Mouse (Mus musculus) C2C12 (cell line): Measurements from ENCODE around the gene P4htm. TPM values are rescaled to one million over a fixed set of nuclear protein-coding genes. Genes with fewer than 3 reads are reported as not detected.

ENCODE experiments used
- H3K27me3 ChIP-seq: one replicate; pipeline ENCODE4 v1.6.1; 2011; ENCODE audit not compliant: control insufficient read depth, insufficient read depth, insufficient read length
- H3K36me3 ChIP-seq: one replicate; pipeline ENCODE4 v1.6.1; 2011; ENCODE audit not compliant: control insufficient read depth, insufficient read depth
- H3K4me3 ChIP-seq: one replicate; pipeline ENCODE4 v1.5.1; 2011; ENCODE audit warnings: mild to moderate bottlenecking, control low read depth; ENCODE audit not compliant: poor library complexity, insufficient read depth, severe bottlenecking
- H3K79me2 ChIP-seq: one replicate; pipeline ENCODE4 v1.6.1; 2011; ENCODE audit not compliant: control insufficient read depth, insufficient read depth
- H3K79me3 ChIP-seq: one replicate; pipeline ENCODE4 v1.6.1; 2011; ENCODE audit warnings: low read depth, control low read depth
- H3ac ChIP-seq: one replicate; pipeline ENCODE3; 2011; ENCODE audit warnings: low read depth; ENCODE audit not compliant: control insufficient read depth, insufficient read length
- CEBPB ChIP-seq: IDR thresholded peaks from one replicate; pipeline ENCODE4 v1.6.1; 2011; ENCODE audit warnings: low read depth, mild to moderate bottlenecking, control low read depth, moderate library complexity
- CTCF ChIP-seq: IDR thresholded peaks from one replicate; pipeline ENCODE4 v1.5.1; 2011; ENCODE audit not compliant: control insufficient read depth, insufficient read depth, insufficient read length
- FOSL1 ChIP-seq: IDR thresholded peaks from one replicate; pipeline ENCODE4 v1.8.0; 2011; ENCODE audit warnings: mild to moderate bottlenecking, low read length; ENCODE audit not compliant: poor library complexity, insufficient read depth, severe bottlenecking
- MAX ChIP-seq: IDR thresholded peaks from one replicate; pipeline ENCODE4 v1.6.1; 2011; ENCODE audit warnings: mild to moderate bottlenecking, control low read depth
- MYOD1 ChIP-seq: IDR thresholded peaks from one replicate; pipeline ENCODE4 v1.6.1; 2011; ENCODE audit warnings: low read depth; ENCODE audit not compliant: control insufficient read depth, insufficient read length
- MYOG ChIP-seq: IDR thresholded peaks from one replicate; pipeline ENCODE4 v1.6.1; 2011; ENCODE audit not compliant: control insufficient read depth, insufficient read length; ENCODE audit errors: extremely low read depth
- USF1 ChIP-seq: IDR thresholded peaks from one replicate; pipeline ENCODE4 v1.6.1; 2011; ENCODE audit warnings: low read depth, mild to moderate bottlenecking, control low read depth, moderate library complexity
- polyA plus RNA-seq: library from polyadenylated mRNA; unstranded; fragments of >200 nt; fragmentation: generic; extraction: Trizol; gene quantifications from one replicate; pipeline ENCODE4 v1.2.1, GENCODE M21; 2012; ENCODE audit warnings: missing spikeins

Gene P4htm
- polyA plus RNA-seq, 1 experiment, result 1.3 TPM

- Histone ChIP-seq H3K27me3 (no peaks in the 10 kb centered on the region), H3K79me3 (peaks cover 3% of the 10 kb centered on the region), H3ac (no peak overlapping the region), H3K4me3 (no peak overlapping the region), H3K79me2 (peaks cover 13% of the 10 kb centered on the region), H3K36me3 (peaks cover 14% of the 10 kb centered on the region)
- TF ChIP-seq MAX (no peak), MYOD1 (no peak), USF1 (no peak), MYOG (no peak), FOSL1 (no peak), CEBPB (no peak), CTCF (no peak)
Measured at GRCm38 (mm10) chr9:108575321-108576297, 21.9 kb downstream of the P4htm start.

- Histone ChIP-seq H3K79me2 (peaks cover 13% of the 10 kb centered on the region), H3K27me3 (no peaks in the 10 kb centered on the region), H3K36me3 (peaks cover 14% of the 10 kb centered on the region), H3K79me3 (peaks cover 3% of the 10 kb centered on the region), H3ac (no peak overlapping the region), H3K4me3 (no peak overlapping the region)
- TF ChIP-seq MYOD1, result no peak
- TF ChIP-seq FOSL1, result no peak
- TF ChIP-seq MYOG, result no peak
- no peak for TF ChIP-seq USF1
- no peak for TF ChIP-seq MAX
- no peak for TF ChIP-seq CEBPB
- TF ChIP-seq CTCF, result no peak
Measured at GRCm38 (mm10) chr9:108574921-108575320, 22.5 kb downstream of the P4htm start.

- Histone ChIP-seq H3K27me3 (no peaks in the 10 kb centered on the region), H3K79me2 (peaks cover 13% of the 10 kb centered on the region), H3K36me3 (peaks cover 14% of the 10 kb centered on the region), H3ac (no peak overlapping the region), H3K79me3 (peaks cover 3% of the 10 kb centered on the region), H3K4me3 (no peak overlapping the region)
- TF ChIP-seq FOSL1 (no peak), CTCF (peak; percentile 8)
Measured at GRCm38 (mm10) chr9:108573774-108574690, 23.4 kb downstream of the P4htm start.

- Histone ChIP-seq H3K79me2 (peaks cover 17% of the 10 kb centered on the region), H3K36me3 (peaks cover 14% of the 10 kb centered on the region), H3K27me3 (no peaks in the 10 kb centered on the region), H3K79me3 (peaks cover 6% of the 10 kb centered on the region), H3K4me3 (no peak overlapping the region), H3ac (no peak overlapping the region)
- TF ChIP-seq MAX (no peak), FOSL1 (no peak), USF1 (no peak), CTCF (no peak), MYOG (no peak), MYOD1 (no peak)
Measured at GRCm38 (mm10) chr9:108572321-108572720, 25.1 kb downstream of the P4htm start.

- Histone ChIP-seq H3K27me3 (no peaks in the 10 kb centered on the region), H3K36me3 (peaks cover 14% of the 10 kb centered on the region), H3ac (no peak overlapping the region), H3K79me2 (peaks cover 11% of the 10 kb centered on the region), H3K4me3 (no peak overlapping the region), H3K79me3 (peaks cover 5% of the 10 kb centered on the region)
- TF ChIP-seq MYOD1 (no peak), CTCF (no peak), USF1 (no peak)
Measured at GRCm38 (mm10) chr9:108571401-108571973, 26.0 kb downstream of the P4htm start.
